Mouse (Mus musculus): ENCODE measurements around the gene Ptcra. TPM values are rescaled to one million over a fixed set of nuclear protein-coding genes. Genes with fewer than 3 reads are reported as not detected.

Ptcra gene
- polyA plus RNA-seq, 1 experiment from 2014 or later = 0.17 TPM

- 90% methylated on average over 14 of the region's 14 CpGs for WGBS
- Histone ChIP-seq H3K9ac (ENCODE audit: low read length) (no peak overlapping the region), H3K9me3 (replicated peaks; ENCODE audit: control insufficient read depth, low read length) (no peaks in the 10 kb centered on the region), H3K4me1 (ENCODE audit: control insufficient read depth, insufficient read depth, low read length) (peaks cover 29% of the 10 kb centered on the region), H3K27me3 (ENCODE audit: control insufficient read depth, insufficient read depth, low read length) (no peaks in the 10 kb centered on the region), H3K27ac (ENCODE audit: low read length) (no peak overlapping the region), H3K4me3 (replicated peaks; ENCODE audit: low read length) (no peak overlapping the region), H3K4me2 (ENCODE audit: low read depth, low read length) (no peak overlapping the region), H3K36me3 (ENCODE audit: control insufficient read depth, insufficient read depth, low read length) (no peaks in the 10 kb centered on the region)
- no peak for ATAC-seq (ENCODE audit: insufficient read depth, low FRiP score)
Measured at GRCm38 (mm10) chr17:46706375-46707089, 57.0 kb downstream of the Ptcra start.

Other genes with a start within 250 kb of the Ptcra start
- 3.2 and 4.0 TPM in 2 replicates for gene Cul9, start 217.3 kb downstream of the Ptcra start, polyA plus RNA-seq (2015; fragmentation: Nextera tagmentation; extraction: Ambion mirVana)
- 7.0 and 8.9 TPM in 2 replicates for gene Srf, start 207.5 kb downstream of the Ptcra start, polyA plus RNA-seq (2015; fragmentation: Nextera tagmentation; extraction: Ambion mirVana)
- gene Ptk7, start 134.2 kb downstream of the Ptcra start, polyA plus RNA-seq (2015; fragmentation: Nextera tagmentation; extraction: Ambion mirVana) = 93.9 and 94.9 TPM in 2 replicates
- gene Klc4, start 117.7 kb downstream of the Ptcra start, polyA plus RNA-seq (2015; fragmentation: Nextera tagmentation; extraction: Ambion mirVana) = 41.4 and 46.7 TPM in 2 replicates
- gene Mrpl2, start 117.5 kb downstream of the Ptcra start, polyA plus RNA-seq (2015; fragmentation: Nextera tagmentation; extraction: Ambion mirVana) = 94.1 and 99.9 TPM in 2 replicates
- 51.2 and 54.8 TPM in 2 replicates for gene Cul7, start 113.4 kb downstream of the Ptcra start, polyA plus RNA-seq (2015; fragmentation: Nextera tagmentation; extraction: Ambion mirVana)
- gene Rrp36, start 89.4 kb downstream of the Ptcra start, polyA plus RNA-seq (2015; fragmentation: Nextera tagmentation; extraction: Ambion mirVana) = 49.7 and 52.4 TPM in 2 replicates
- gene Mea1, start 84.9 kb downstream of the Ptcra start, polyA plus RNA-seq (2015; fragmentation: Nextera tagmentation; extraction: Ambion mirVana) = 148 and 160 TPM in 2 replicates
- gene Klhdc3, start 82.8 kb downstream of the Ptcra start, polyA plus RNA-seq (2015; fragmentation: Nextera tagmentation; extraction: Ambion mirVana) = 110 and 113 TPM in 2 replicates
- gene Ppp2r5d, start 58.6 kb downstream of the Ptcra start, polyA plus RNA-seq (2015; fragmentation: Nextera tagmentation; extraction: Ambion mirVana) = 71.7 and 82.4 TPM in 2 replicates
- 14.7 and 15.0 TPM in 2 replicates for gene Pex6, start 52.2 kb downstream of the Ptcra start, polyA plus RNA-seq (2015; fragmentation: Nextera tagmentation; extraction: Ambion mirVana)
- 17.1 and 21.8 TPM in 2 replicates for gene Gnmt, start 34.5 kb downstream of the Ptcra start, polyA plus RNA-seq (2015; fragmentation: Nextera tagmentation; extraction: Ambion mirVana)
- 70.7 and 74.0 TPM in 2 replicates for gene Cnpy3, start 11.5 kb downstream of the Ptcra start, polyA plus RNA-seq (2015; fragmentation: Nextera tagmentation; extraction: Ambion mirVana)
- 76.2 and 83.8 TPM in 2 replicates for gene 2310039H08Rik, start 8.9 kb upstream of the Ptcra start, polyA plus RNA-seq (2015; fragmentation: Nextera tagmentation; extraction: Ambion mirVana)
- 151 and 155 TPM in 2 replicates for gene Rpl7l1, start 19.0 kb upstream of the Ptcra start, polyA plus RNA-seq (2015; fragmentation: Nextera tagmentation; extraction: Ambion mirVana)
- 3.4 and 4.0 TPM in 2 replicates for gene Bicral, start 94.8 kb upstream of the Ptcra start, polyA plus RNA-seq (2015; fragmentation: Nextera tagmentation; extraction: Ambion mirVana)
- gene Tbcc, start 127.0 kb upstream of the Ptcra start, polyA plus RNA-seq (2015; fragmentation: Nextera tagmentation; extraction: Ambion mirVana) = 25.8 and 34.8 TPM in 2 replicates
- not detected in 2 replicates for gene Prph2, start 146.7 kb upstream of the Ptcra start, polyA plus RNA-seq (2015; fragmentation: Nextera tagmentation; extraction: Ambion mirVana)
- 12.4 and 14.4 TPM in 2 replicates for gene Ubr2, start 246.8 kb upstream of the Ptcra start, polyA plus RNA-seq (2015; fragmentation: Nextera tagmentation; extraction: Ambion mirVana)